Mouse (Mus musculus): ENCODE data around the gene Klk1b5. TPM values are rescaled to one million over a fixed set of nuclear protein-coding genes. Genes with fewer than 3 reads are reported as not detected.
"Not testable (repeated sequence)": the region's sequence is repeated elsewhere in the genome, so short reads cannot be mapped to it uniquely, and the experiment has no call there.

The Klk1b5 gene
- polyA plus RNA-seq, 1 experiment from 2014 or later = not detected

- WGBS = 60% methylated on average over 1 of the region's 1 CpGs
- peaks cover 7% of the 10 kb centered on the region for H3K4me1 ChIP-seq (replicated peaks)
- H3K27ac ChIP-seq = no peak overlapping the region
- H3K27me3 ChIP-seq (ENCODE audit: insufficient read depth, poor library complexity, severe bottlenecking) = no peaks in the 10 kb centered on the region
- H3K4me3 ChIP-seq = no peak overlapping the region
- no peak for DNase-seq (ENCODE audit: low spot score)
- 0 out of 2 replicates have a peak, but pooled peaks cover 5% of the 10 kb centered on the region for H3K9me3 ChIP-seq
- H3K36me3 ChIP-seq = no peaks in the 10 kb centered on the region
These were observed 25.0 kb downstream of the Klk1b5 start for GRCm38 (mm10) chr7:44240712-44241111.

DNA sequence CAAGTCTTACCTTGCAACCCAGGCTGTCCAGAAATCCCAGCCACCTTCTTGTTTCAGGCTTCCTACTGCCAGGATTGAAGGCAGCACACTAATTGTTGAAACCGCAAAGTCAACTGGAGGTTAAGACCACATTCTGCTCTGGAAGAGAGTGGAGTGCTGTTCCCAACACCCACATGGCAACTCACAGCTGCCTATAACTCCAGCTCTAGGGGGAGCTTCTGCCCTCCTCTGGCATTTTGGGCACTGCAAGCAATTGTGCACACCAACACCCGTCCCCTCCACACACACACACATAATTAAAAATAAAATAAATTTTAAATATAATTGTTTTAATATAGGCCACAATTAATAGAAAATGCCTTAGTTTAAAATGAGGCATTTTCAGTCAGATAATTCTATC, 25.4 kb downstream of the Klk1b5 start:
- WGBS = 72% methylated on average over 2 of the region's 2 CpGs
- H3K9me3 ChIP-seq = 0 out of 2 replicates have a peak, but pooled peaks cover 5% of the 10 kb centered on the region
- peaks cover 9% of the 10 kb centered on the region for H3K4me1 ChIP-seq (replicated peaks)

DNA sequence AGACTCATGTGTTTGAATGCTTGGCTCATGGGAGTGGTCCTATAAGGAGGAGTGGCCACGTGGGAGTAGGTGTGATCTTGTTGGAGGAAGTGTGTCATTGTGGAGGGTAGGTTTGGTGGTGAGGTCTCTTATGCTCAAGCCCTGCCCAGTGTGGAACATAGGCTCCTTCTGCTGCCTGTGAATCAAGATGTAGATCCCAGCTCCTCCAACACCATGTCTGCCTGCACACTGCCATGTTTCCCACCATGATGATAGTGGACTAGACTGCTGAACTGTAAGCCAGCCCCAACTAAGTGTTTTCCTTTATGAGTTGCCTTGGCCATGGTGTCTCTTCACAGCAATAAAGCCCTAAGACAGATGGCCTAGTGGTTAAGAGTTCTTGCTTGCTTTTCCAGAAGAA, 28.3 kb downstream of the Klk1b5 start:
- 0 out of 2 replicates have a peak, but pooled peaks cover 5% of the 10 kb centered on the region for H3K9me3 ChIP-seq
- H3K4me1 ChIP-seq (replicated peaks) = peaks cover 22% of the 10 kb centered on the region
- 50% methylated on average over 1 of the region's 1 CpGs for WGBS
- H3K27ac ChIP-seq = no peak overlapping the region
- no peak overlapping the region for H3K4me3 ChIP-seq
- DNase-seq (ENCODE audit: low spot score) = no peak
- peaks cover 14% of the 10 kb centered on the region for H3K36me3 ChIP-seq
- H3K27me3 ChIP-seq (ENCODE audit: insufficient read depth, poor library complexity, severe bottlenecking) = no peaks in the 10 kb centered on the region

More for the DNA sequence above, 25.4 kb downstream of the Klk1b5 start:
- H3K27me3 ChIP-seq (ENCODE audit: insufficient read depth, poor library complexity, severe bottlenecking) = no peaks in the 10 kb centered on the region
- DNase-seq (ENCODE audit: low spot score) = no peak
- no peaks in the 10 kb centered on the region for H3K36me3 ChIP-seq
- H3K27ac ChIP-seq = no peak overlapping the region
- no peak overlapping the region for H3K4me3 ChIP-seq

DNA sequence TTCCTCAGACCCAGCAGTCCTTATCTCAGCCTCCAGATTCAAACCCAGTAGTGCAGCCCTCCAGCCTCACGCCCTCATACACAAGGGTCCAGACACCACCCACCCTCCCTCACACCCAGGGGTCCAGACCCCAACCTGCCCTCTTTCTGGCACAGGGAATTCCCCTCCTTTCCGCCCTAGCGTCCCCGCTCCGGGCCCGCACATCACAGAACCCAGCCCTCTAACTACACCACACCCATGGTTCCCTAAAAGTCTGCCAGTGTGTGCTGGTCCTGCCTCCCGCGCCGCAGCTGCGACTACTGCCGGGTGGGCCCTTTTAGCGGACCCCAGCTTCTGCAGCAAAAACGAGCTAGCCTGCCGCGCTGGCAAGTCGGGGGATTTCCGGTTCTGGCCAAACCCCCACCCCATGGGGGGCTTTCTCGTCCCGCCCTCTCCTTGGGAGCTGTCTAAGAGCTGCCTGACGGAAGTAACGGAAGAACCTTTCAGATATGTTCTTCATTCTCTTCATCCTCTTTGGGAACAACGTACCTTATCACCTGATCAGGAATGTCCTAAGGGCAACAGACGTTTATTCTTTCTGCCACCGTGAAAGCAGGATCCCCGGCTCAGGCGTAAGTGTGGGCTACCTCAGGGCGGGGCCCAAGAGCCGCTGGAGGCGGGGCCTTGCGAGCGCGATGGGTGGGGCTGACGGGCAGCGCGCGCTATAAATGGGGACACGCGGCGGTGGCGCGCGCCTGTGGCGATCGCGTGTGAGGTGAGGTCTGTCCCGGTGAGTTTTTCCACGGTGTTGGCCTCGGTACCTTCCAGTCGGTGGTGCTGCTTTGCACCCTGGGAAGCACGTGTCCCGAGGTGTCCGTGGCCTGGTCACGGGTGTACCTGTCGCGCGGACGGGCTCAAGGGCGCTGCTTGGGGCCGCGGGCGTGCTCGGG, 30.6 kb downstream of the Klk1b5 start, which contains the start of the genes 1700028J19Rik and 2410002F23Rik:
Gene 1700028J19Rik, minus strand, starts transcription at position 641 of the 929 bp plus-strand sequence.
Gene 2410002F23Rik, plus strand, starts transcription at position 668 of the 929 bp plus-strand sequence.
- WGBS = under 1% methylated on average over 62 of the region's 62 CpGs
- peaks cover 32% of the 10 kb centered on the region for H3K4me1 ChIP-seq (replicated peaks)
- peak; percentile 91 for DNase-seq (ENCODE audit: low spot score)
- peak within 1 kb of the TSS; percentile 93 for H3K4me3 ChIP-seq
- H3K36me3 ChIP-seq = peaks cover 36% of the 10 kb centered on the region
- no peaks in the 10 kb centered on the region for H3K9me3 ChIP-seq
- H3K27me3 ChIP-seq (ENCODE audit: insufficient read depth, poor library complexity, severe bottlenecking) = no peaks in the 10 kb centered on the region
- peak within 1 kb of the TSS; percentile 97 for H3K27ac ChIP-seq

- peak; percentile 75 for DNase-seq (ENCODE audit: low spot score)
- under 1% methylated on average over 23 of the region's 23 CpGs for WGBS
- Histone ChIP-seq H3K27ac (peak overlapping the region; percentile 97), H3K27me3 (ENCODE audit: insufficient read depth, poor library complexity, severe bottlenecking) (no peaks in the 10 kb centered on the region), H3K36me3 (peaks cover 41% of the 10 kb centered on the region), H3K4me1 (replicated peaks) (peaks cover 32% of the 10 kb centered on the region), H3K9me3 (no peaks in the 10 kb centered on the region), H3K4me3 (peak overlapping the region; percentile 93)
These were observed 31.3 kb downstream of the Klk1b5 start for GRCm38 (mm10) chr7:44246984-44247470.

DNA sequence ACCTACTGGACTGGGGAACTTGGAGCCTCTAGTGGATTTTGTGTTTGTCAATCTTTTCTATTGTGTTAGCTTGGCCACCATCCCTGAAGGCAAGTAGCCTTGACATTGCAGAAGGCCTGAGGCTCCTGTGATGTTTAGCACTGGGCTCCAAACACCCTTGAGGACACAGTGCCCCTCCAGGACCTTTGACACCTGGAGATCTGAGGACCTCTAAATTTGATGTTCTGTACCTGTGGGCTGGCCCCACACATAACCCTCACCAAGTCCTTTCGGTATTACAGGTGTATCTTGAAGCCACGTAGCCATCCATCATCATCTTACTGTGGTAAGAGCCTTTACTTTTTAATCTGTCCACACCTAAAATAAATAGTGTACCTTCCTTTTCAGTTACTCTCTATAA, 32.2 kb downstream of the Klk1b5 start:
- no peaks in the 10 kb centered on the region for H3K27me3 ChIP-seq (ENCODE audit: insufficient read depth, poor library complexity, severe bottlenecking)
- DNase-seq (ENCODE audit: low spot score) = no peak
- peaks cover 51% of the 10 kb centered on the region for H3K36me3 ChIP-seq
- no peak overlapping the region for H3K27ac ChIP-seq
- H3K4me1 ChIP-seq (replicated peaks) = peaks cover 34% of the 10 kb centered on the region
- peak overlapping the region; percentile 93 for H3K4me3 ChIP-seq
- 97% methylated on average over 2 of the region's 2 CpGs for WGBS
- H3K9me3 ChIP-seq = no peaks in the 10 kb centered on the region

GRCm38 (mm10) chr7:44249248-44249647, 33.5 kb downstream of the Klk1b5 start:
- Histone ChIP-seq H3K4me1 (replicated peaks) (peaks cover 36% of the 10 kb centered on the region), H3K36me3 (peaks cover 63% of the 10 kb centered on the region), H3K27ac (no peak overlapping the region), H3K27me3 (ENCODE audit: insufficient read depth, poor library complexity, severe bottlenecking) (no peaks in the 10 kb centered on the region), H3K9me3 (no peaks in the 10 kb centered on the region), H3K4me3 (no peak overlapping the region)
- no peak for DNase-seq (ENCODE audit: low spot score)
- WGBS = 96% methylated on average over 4 of the region's 4 CpGs

DNA sequence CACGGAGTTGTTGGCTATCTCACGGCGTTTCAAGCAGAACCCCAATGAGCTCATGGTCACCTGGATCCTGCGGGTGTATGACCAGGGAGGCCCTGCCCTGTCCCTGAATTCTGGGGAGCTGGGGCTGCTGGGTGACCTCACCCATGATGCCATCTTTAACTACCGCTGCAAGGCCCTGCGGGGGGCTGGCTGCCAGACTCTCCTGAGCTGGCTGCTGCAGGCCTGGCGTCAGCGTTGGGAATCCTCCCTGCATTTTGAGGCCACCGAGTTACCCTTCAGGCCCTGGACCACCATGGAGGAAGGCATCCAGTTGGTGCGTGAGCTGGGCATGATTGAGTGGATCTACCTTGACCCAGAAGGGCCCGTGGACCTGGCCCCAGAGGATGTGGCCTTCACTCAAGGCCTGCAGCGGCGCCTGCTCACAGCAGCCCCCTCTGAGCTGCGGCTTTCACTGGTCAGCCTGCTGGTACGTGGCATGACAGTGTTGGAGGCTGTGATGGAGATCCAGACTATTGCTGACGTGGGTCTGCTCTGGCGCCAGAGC, 35.1 kb downstream of the Klk1b5 start:
- not testable (repeated sequence) for H3K9me3 ChIP-seq; H3K27ac ChIP-seq; H3K27me3 ChIP-seq (ENCODE audit: insufficient read depth, poor library complexity, severe bottlenecking); DNase-seq (ENCODE audit: low spot score)
- peaks cover 72% of the 10 kb centered on the region for H3K36me3 ChIP-seq
- H3K4me1 ChIP-seq (replicated peaks) = peaks cover 28% of the 10 kb centered on the region
- H3K4me3 ChIP-seq = peak overlapping the region; percentile 9; the same call in 1 of the 2 replicates
- 92% methylated on average over 17 of the region's 17 CpGs for WGBS

DNA sequence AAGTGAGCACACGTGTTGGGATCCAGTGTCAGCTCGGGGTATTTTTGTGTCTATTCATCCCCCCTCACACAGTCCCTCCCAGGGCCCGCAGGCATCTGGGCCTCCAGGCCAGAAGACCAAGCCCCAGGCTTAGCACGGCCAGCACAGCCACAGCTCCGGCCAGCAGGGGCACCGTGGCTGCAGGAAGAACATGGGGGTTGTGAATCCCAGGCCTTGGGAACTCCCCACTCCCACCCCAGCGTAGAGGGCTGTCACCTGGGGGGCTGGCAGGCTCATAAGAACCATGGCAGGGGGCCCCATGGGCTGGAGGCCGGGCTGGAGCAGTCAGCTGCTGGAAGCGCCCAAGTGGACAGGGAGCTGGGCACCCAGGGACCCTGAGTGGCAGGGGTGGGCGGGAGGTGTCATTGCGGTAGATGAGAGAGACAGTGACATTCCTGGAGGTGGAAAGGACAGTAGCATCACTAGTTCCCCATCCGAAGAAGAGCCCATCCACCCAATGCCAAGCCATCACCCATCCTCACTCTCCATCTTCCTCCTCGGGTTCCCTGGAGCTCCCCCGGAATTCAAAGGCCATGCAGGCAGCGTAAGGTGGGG, 37.4 kb downstream of the Klk1b5 start:
- peaks cover 68% of the 10 kb centered on the region for H3K36me3 ChIP-seq
- no peaks in the 10 kb centered on the region for H3K9me3 ChIP-seq
- no peak overlapping the region for H3K27ac ChIP-seq
- H3K4me3 ChIP-seq = no peak overlapping the region
- DNase-seq (ENCODE audit: low spot score) = no peak
- 75% methylated on average over 15 of the region's 15 CpGs for WGBS
- H3K27me3 ChIP-seq (ENCODE audit: insufficient read depth, poor library complexity, severe bottlenecking) = no peaks in the 10 kb centered on the region
- peaks cover 22% of the 10 kb centered on the region for H3K4me1 ChIP-seq (replicated peaks)

DNA sequence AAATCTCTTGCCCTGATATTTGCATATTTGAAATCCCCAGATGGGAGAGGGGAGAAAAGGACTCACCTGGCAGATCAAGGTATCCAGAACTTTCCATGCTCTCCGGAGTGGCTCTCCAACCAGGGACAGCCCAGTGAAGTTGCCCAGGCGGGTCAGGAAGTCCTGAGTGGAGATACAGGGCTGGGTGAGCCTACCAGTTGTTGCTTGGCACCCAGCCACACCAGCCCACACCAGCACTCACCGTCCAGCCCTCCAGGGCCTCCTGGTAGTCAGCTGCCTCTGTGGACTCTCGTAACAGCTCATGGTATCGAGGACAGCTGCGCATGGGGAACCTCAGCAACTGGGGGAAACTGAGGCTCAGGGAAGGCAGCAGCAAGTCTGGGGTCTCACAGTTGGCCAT, 39.2 kb downstream of the Klk1b5 start:
- Histone ChIP-seq H3K27ac (no peak overlapping the region), H3K36me3 (peaks cover 50% of the 10 kb centered on the region), H3K9me3 (no peaks in the 10 kb centered on the region), H3K27me3 (ENCODE audit: insufficient read depth, poor library complexity, severe bottlenecking) (no peaks in the 10 kb centered on the region), H3K4me3 (no peak overlapping the region), H3K4me1 (replicated peaks) (0 out of 2 replicates have a peak, but pooled peaks cover 5% of the 10 kb centered on the region)
- no peak for DNase-seq (ENCODE audit: low spot score)
- 86% methylated on average over 6 of the region's 6 CpGs for WGBS

GRCm38 (mm10) chr7:44257278-44257677, 41.5 kb downstream of the Klk1b5 start, which contains the start of gene Acp4:
Gene Acp4, minus strand, starts transcription at chr7:44257378.
- no peak for DNase-seq (ENCODE audit: low spot score)
- H3K4me1 ChIP-seq (replicated peaks) = peaks cover 10% of the 10 kb centered on the region; the same call in 1 of the 2 replicates
- WGBS = 80% methylated on average over 4 of the region's 4 CpGs
- no peak within 1 kb of the TSS for H3K4me3 ChIP-seq
- H3K27ac ChIP-seq = no peak within 1 kb of the TSS
- H3K9me3 ChIP-seq = no peaks in the 10 kb centered on the region
- H3K36me3 ChIP-seq = peaks cover 29% of the 10 kb centered on the region
- peaks cover 18% of the 10 kb centered on the region for H3K27me3 ChIP-seq (ENCODE audit: insufficient read depth, poor library complexity, severe bottlenecking)

GRCm38 (mm10) chr7:44260410-44260809, 44.7 kb downstream of the Klk1b5 start:
- H3K9me3 ChIP-seq = no peaks in the 10 kb centered on the region
- no peak overlapping the region for H3K4me3 ChIP-seq
- H3K4me1 ChIP-seq (replicated peaks) = peaks cover 13% of the 10 kb centered on the region
- H3K27me3 ChIP-seq (ENCODE audit: insufficient read depth, poor library complexity, severe bottlenecking) = peaks cover 40% of the 10 kb centered on the region
- no peak for DNase-seq (ENCODE audit: low spot score)
- WGBS = 79% methylated on average over 6 of the region's 6 CpGs
- no peaks in the 10 kb centered on the region for H3K36me3 ChIP-seq
- no peak overlapping the region for H3K27ac ChIP-seq
